In genomic region chr10:14197261-14197660, GRCm38 (mm10) we compare ENCODE assay signal across 14 mouse cellular contexts.
DNase-seq lines count a peak whose midpoint lies in the region; ATAC-seq and TF ChIP-seq lines count a peak whose summit lies in the region.
"Had no signal": no experiment of that assay in that cellular context is flagged by ENCODE, and none has a peak within 500 bp of the region (broad histone marks: within the 10 kb centered on the region; RNA-seq: fewer than 3 reads in every experiment).

No protein-coding gene starts in this region.

- no peaks in the 10 kb centered on the region for H3K9me3 ChIP-seq in heart, postnatal 0 days (replicated peaks; ENCODE audit: control insufficient read depth, low read length)
- no peaks in the 10 kb centered on the region for H3K9me3 ChIP-seq in stomach, postnatal 0 days (ENCODE audit: control insufficient read depth, low read length)
- H3K9me3 ChIP-seq: embryonic facial prominence, embryonic 13.5 days; liver, embryonic 13.5 days; neural tube, embryonic 13.5 days had no signal

- H3K9ac ChIP-seq in heart, postnatal 0 days (replicated peaks; ENCODE audit: low read depth, low read length) = no peak overlapping the region
- no peak overlapping the region for H3K9ac ChIP-seq in stomach, postnatal 0 days (ENCODE audit: low read length)
- H3K9ac ChIP-seq: embryonic facial prominence, embryonic 13.5 days; liver, embryonic 13.5 days; neural tube, embryonic 13.5 days had no signal

- 54% methylated on average over 6 of the region's 6 CpGs for WGBS in heart, postnatal 0 days
- 46% methylated on average over 6 of the region's 6 CpGs for WGBS in thymus, adult 2 months
- WGBS in stomach, postnatal 0 days = 70% methylated on average over 6 of the region's 6 CpGs

- H3K4me1 ChIP-seq in heart, postnatal 0 days (ENCODE audit: control insufficient read depth, insufficient read depth) = peaks cover 10% of the 10 kb centered on the region
- no peaks in the 10 kb centered on the region for H3K4me1 ChIP-seq in thymus, adult 2 months (replicated peaks; ENCODE audit: control insufficient read depth, insufficient read depth, low read length)
- H3K4me1 ChIP-seq in stomach, postnatal 0 days (replicated peaks; ENCODE audit: control insufficient read depth, insufficient read depth) = no peaks in the 10 kb centered on the region
- H3K4me1 ChIP-seq: liver, embryonic 13.5 days had no signal

- peak; percentile 30 for DNase-seq in heart, postnatal 0 days (ENCODE audit: low spot score)
- DNase-seq in heart, postnatal 14 days = no peak
- peak; percentile 18 for DNase-seq in thymus, adult 2 months
- DNase-seq in thymus, postnatal 25 days = no peak
- DNase-seq in brain, embryonic 14.5 days (ENCODE audit: low read depth) = peak; percentile 34
- DNase-seq in stomach, postnatal 0 days (ENCODE audit: low spot score) = peak; percentile 19
- DNase-seq in spleen, postnatal 14 days (ENCODE audit: low spot score in 2 of 2) = no peak
- DNase-seq in kidney, postnatal 14 days = no peak
- DNase-seq: cerebellum, adult 11-12 months; heart, postnatal 4 days; kidney, adult 9 months; liver, embryonic 13.5 days had no signal

- H3K4me3 ChIP-seq in heart, postnatal 0 days (ENCODE audit: low read depth, low read length) = no peak overlapping the region
- no peak overlapping the region for H3K4me3 ChIP-seq in thymus, adult 2 months (ENCODE audit: control insufficient read depth, insufficient read depth, low read length)
- H3K4me3 ChIP-seq in stomach, postnatal 0 days (ENCODE audit: low read depth, low read length) = no peak overlapping the region
- H3K4me3 ChIP-seq: embryonic facial prominence, embryonic 13.5 days; liver, embryonic 13.5 days; neural tube, embryonic 13.5 days had no signal

- no peak for ATAC-seq in heart, postnatal 0 days (ENCODE audit: insufficient read depth, low read depth)
- no peak for ATAC-seq in stomach, postnatal 0 days (ENCODE audit: low FRiP score, low TSS enrichment)

- TF ChIP-seq CTCF in heart, postnatal 0 days (IDR thresholded peaks at IDR 0.05; ENCODE audit: low read depth) = peak; percentile 64
- no peak for TF ChIP-seq CTCF in thymus, adult 2 months (IDR thresholded peaks at IDR 0.05; ENCODE audit: borderline replicate concordance, control insufficient read depth, extremely low read depth, insufficient read depth, low read length, poor library complexity)
- peak; percentile 28; the same call in 1 of the 2 replicates for TF ChIP-seq CTCF in brain, embryonic 14.5 days (IDR thresholded peaks at IDR 0.05; ENCODE audit: borderline replicate concordance, extremely low read depth, insufficient read depth, insufficient read length)
- peak; percentile 73 for TF ChIP-seq CTCF in stomach, postnatal 0 days (IDR thresholded peaks at IDR 0.05; ENCODE audit: low read depth)

- TF ChIP-seq EP300 in heart, postnatal 0 days (IDR thresholded peaks at IDR 0.05; ENCODE audit: low read depth) = no peak
- TF ChIP-seq EP300 in stomach, postnatal 0 days (optimal IDR thresholded peaks at IDR 0.05) = no peak

- H3K4me2 ChIP-seq in heart, postnatal 0 days (ENCODE audit: low read depth, low read length) = no peak overlapping the region
- H3K4me2 ChIP-seq in stomach, postnatal 0 days (replicated peaks; ENCODE audit: low read depth) = no peak overlapping the region
- H3K4me2 ChIP-seq: embryonic facial prominence, embryonic 13.5 days; liver, embryonic 13.5 days; neural tube, embryonic 13.5 days had no signal

- intact Hi-C loops in heart, postnatal 14 days (cut with DNase I) = loop anchor here (5.0 kb wide), 1 partner anchor 230 kb away; the partner anchor contains the start of gene Hivep2

- H3K27me3 ChIP-seq in heart, postnatal 0 days (ENCODE audit: control insufficient read depth, insufficient read depth, low read length) = no peaks in the 10 kb centered on the region
- no peaks in the 10 kb centered on the region for H3K27me3 ChIP-seq in thymus, adult 2 months (ENCODE audit: control insufficient read depth, insufficient read depth, low read length)
- no peaks in the 10 kb centered on the region for H3K27me3 ChIP-seq in stomach, postnatal 0 days (ENCODE audit: control insufficient read depth, insufficient read depth, low read length)
- H3K27me3 ChIP-seq: embryonic facial prominence, embryonic 13.5 days; liver, embryonic 13.5 days; neural tube, embryonic 13.5 days had no signal

- no peaks in the 10 kb centered on the region for H3K36me3 ChIP-seq in heart, postnatal 0 days (replicated peaks; ENCODE audit: control insufficient read depth, insufficient read depth, low read length)
- no peaks in the 10 kb centered on the region for H3K36me3 ChIP-seq in thymus, adult 2 months (ENCODE audit: control insufficient read depth, insufficient read depth, low read length)
- H3K36me3 ChIP-seq in stomach, postnatal 0 days (ENCODE audit: control insufficient read depth, insufficient read depth, low read length) = no peaks in the 10 kb centered on the region
- H3K36me3 ChIP-seq: embryonic facial prominence, embryonic 13.5 days; liver, embryonic 13.5 days; neural tube, embryonic 13.5 days had no signal

- TF ChIP-seq POLR2A in thymus, adult 2 months (IDR thresholded peaks at IDR 0.05; ENCODE audit: control insufficient read depth, extremely low read depth, insufficient read depth, low read length, poor library complexity) = no peak
- no peak for TF ChIP-seq POLR2A in brain, embryonic 14.5 days (IDR thresholded peaks at IDR 0.05; ENCODE audit: borderline replicate concordance, extremely low read depth, insufficient read depth, insufficient read length, poor library complexity, severe bottlenecking)

- no peak overlapping the region for H3K27ac ChIP-seq in heart, postnatal 0 days (ENCODE audit: low read depth)
- no peak overlapping the region for H3K27ac ChIP-seq in thymus, adult 2 months (ENCODE audit: control insufficient read depth, insufficient read depth, low read length)
- no peak overlapping the region for H3K27ac ChIP-seq in stomach, postnatal 0 days (replicated peaks)
- H3K27ac ChIP-seq: embryonic facial prominence, embryonic 13.5 days; liver, embryonic 13.5 days; neural tube, embryonic 13.5 days had no signal

Comparison
In these comparisons a context has a peak if more than half of its experiments do, and no peak if none do; other contexts are left out.
1. DNase-seq: peak in heart, postnatal 0 days (single experiment), thymus, adult 2 months (single experiment), brain, embryonic 14.5 days (single experiment) and stomach, postnatal 0 days (single experiment); none in heart, postnatal 14 days (0 of 2), thymus, postnatal 25 days (single experiment), spleen, postnatal 14 days (0 of 2) and kidney, postnatal 14 days (single experiment).